Mouse (Mus musculus) granulocyte monocyte progenitor cell, adult 5-6 weeks (primary cell): ENCODE measurements around the gene Foxc1. TPM values are rescaled to one million over a fixed set of nuclear protein-coding genes. Genes with fewer than 3 reads are reported as not detected.

Source experiments
- ATAC-seq: replicated peaks from 2 replicates; pipeline ENCODE4 v1.8.0; 2016; ENCODE audit warnings: mild to moderate bottlenecking, moderate TSS enrichment, inconsistent platforms; ENCODE audit not compliant: poor library complexity, severe bottlenecking
- total RNA-seq, 2 experiments: library from RNA; stranded (forward) in 1 of 2; stranded (reverse) in 1 of 2; fragments of 200-712, 200-1000 nt in 1 of 2; fragments of >200 nt in 1 of 2; fragmentation: Nextera tagmentation in 1 of 2; gene quantifications; 2 replicates each; pipeline ENCODE4 v1.2.3; 2014 to 2017

Gene Foxc1
- total RNA-seq, 2 experiments from 2014 or later, result not detected

- no peak for ATAC-seq
These were observed 1.9 kb upstream of the Foxc1 start for GRCm38 (mm10) chr13:31804571-31804970.

- ATAC-seq, result no peak
These were observed 504 bp upstream of the Foxc1 start for GRCm38 (mm10) chr13:31805831-31806427.

- ATAC-seq, result peak; percentile 11; the same call in 1 of the 2 replicates
These were observed 680 bp downstream of the Foxc1 start for GRCm38 (mm10) chr13:31806890-31807735.

GRCm38 (mm10) chr13:31807736-31808115, 1.3 kb downstream of the Foxc1 start:
- no peak for ATAC-seq

- ATAC-seq, result peak; percentile 27
These were observed 1.8 kb downstream of the Foxc1 start for GRCm38 (mm10) chr13:31808116-31808803.

GRCm38 (mm10) chr13:31808804-31809420, 2.5 kb downstream of the Foxc1 start:
- no peak for ATAC-seq

- ATAC-seq, result no peak
These were observed 3.3 kb downstream of the Foxc1 start for GRCm38 (mm10) chr13:31809701-31810100.

GRCm38 (mm10) chr13:31810375-31810692, 3.9 kb downstream of the Foxc1 start:
- no peak for ATAC-seq

GRCm38 (mm10) chr13:31810693-31811541, 4.5 kb downstream of the Foxc1 start:
- no peak for ATAC-seq

GRCm38 (mm10) chr13:31811542-31812021, 5.1 kb downstream of the Foxc1 start:
- ATAC-seq, result no peak

- no peak for ATAC-seq
These were observed 6.3 kb downstream of the Foxc1 start for GRCm38 (mm10) chr13:31812701-31813100.

- no peak for ATAC-seq
These were observed 9.1 kb downstream of the Foxc1 start for GRCm38 (mm10) chr13:31815383-31816003.

- no peak for ATAC-seq
These were observed 11.9 kb downstream of the Foxc1 start for GRCm38 (mm10) chr13:31818337-31818736.

GRCm38 (mm10) chr13:31819664-31820405, 13.4 kb downstream of the Foxc1 start:
- ATAC-seq, result no peak

GRCm38 (mm10) chr13:31820587-31821017, 14.2 kb downstream of the Foxc1 start:
- peak; percentile 58 for ATAC-seq

- 0 out of 2 replicates have a peak, but pooled peaks have one; percentile 2 for ATAC-seq
These were observed 14.6 kb downstream of the Foxc1 start for GRCm38 (mm10) chr13:31821050-31821449.

- no peak for ATAC-seq
These were observed 16.9 kb downstream of the Foxc1 start for GRCm38 (mm10) chr13:31823316-31823715.

- peak; percentile 47; the same call in 1 of the 2 replicates for ATAC-seq
These were observed 18.7 kb downstream of the Foxc1 start for GRCm38 (mm10) chr13:31825180-31825579.

- no peak for ATAC-seq
These were observed 20.7 kb downstream of the Foxc1 start for GRCm38 (mm10) chr13:31827160-31827559.
